Mouse (Mus musculus) cerebellum, adult 2 months (tissue): ENCODE measurements around the gene Praf2.

ENCODE experiments used
- CTCF ChIP-seq: fragments of 200-500 bp; IDR thresholded peaks from 2 replicates; pipeline ENCODE4 v1.5.1; 2011; ENCODE audit warnings: low read depth, mild to moderate bottlenecking, control low read depth, low read length, moderate library complexity, borderline replicate concordance; ENCODE audit not compliant: insufficient read depth
- POLR2A ChIP-seq: fragments of 200-500 bp; IDR thresholded peaks from 2 replicates; pipeline ENCODE4 v1.6.1; 2011; ENCODE audit warnings: low read length, control low read depth, borderline replicate concordance; ENCODE audit not compliant: insufficient read depth

DNA sequence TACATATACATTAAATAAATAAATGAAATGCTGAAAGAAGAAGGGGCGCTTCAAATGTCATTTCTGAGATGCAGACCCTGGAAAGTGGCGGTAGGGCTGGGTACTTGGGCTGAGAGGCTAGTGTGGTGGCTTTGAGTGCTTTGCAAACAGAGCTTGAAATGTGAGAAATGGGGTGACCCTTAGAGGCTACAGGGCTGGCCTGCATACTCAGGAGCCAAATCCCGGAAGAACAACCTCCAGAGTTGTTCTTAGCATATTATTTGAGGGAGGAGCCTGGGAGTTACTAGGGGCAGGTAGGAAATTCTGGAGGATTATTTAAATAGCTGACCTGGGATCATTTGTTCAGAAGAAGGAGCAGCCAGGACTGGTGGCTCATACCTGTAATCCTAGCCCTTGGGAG is 37.8 kb upstream of the Praf2 start:
- TF ChIP-seq POLR2A (no peak), CTCF (no peak)
